Mouse (Mus musculus): ENCODE results near the gene Dynlt1b. TPM values are rescaled to one million over a fixed set of nuclear protein-coding genes. Genes with fewer than 3 reads are reported as not detected.
"Not testable (repeated sequence)": the region's sequence is repeated elsewhere in the genome, so short reads cannot be mapped to it uniquely, and the experiment has no call there.

Dynlt1b gene
- polyA plus RNA-seq, 1 experiment from 2014 or later = 876 TPM

DNA sequence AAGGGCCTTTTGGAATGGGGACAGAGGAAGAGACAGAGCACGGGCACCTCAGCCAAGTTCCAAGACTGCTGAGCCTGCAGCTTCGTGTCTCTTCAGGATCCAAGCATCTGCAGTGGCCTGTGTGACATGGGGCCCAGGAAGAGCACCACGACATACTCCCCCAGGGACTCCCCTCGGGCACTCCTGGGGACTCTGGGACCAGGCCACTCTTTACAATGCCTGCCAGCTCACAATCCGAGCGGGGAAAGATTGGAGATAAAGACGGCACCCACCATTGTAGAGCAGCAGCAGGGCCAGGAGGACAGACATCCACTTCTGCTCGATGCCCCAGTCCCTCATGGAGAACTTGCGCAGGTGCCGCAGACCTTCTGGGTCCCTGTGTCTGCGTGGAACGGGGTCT lies 19.3 kb downstream of the Dynlt1b start:
- 92% methylated on average over 12 of the region's 12 CpGs for WGBS
- not testable (repeated sequence) for H3K9me3 ChIP-seq (replicated peaks)

GRCm38 (mm10) chr17:6451205-6451604 lies 21.3 kb downstream of the Dynlt1b start:
- WGBS = 86% methylated on average over 2 of the region's 10 CpGs
- H3K27me3 ChIP-seq; H3K9me3 ChIP-seq (replicated peaks); H3K27ac ChIP-seq; H3K4me3 ChIP-seq; H3K9ac ChIP-seq; H3K4me1 ChIP-seq; H3K4me2 ChIP-seq (replicated peaks): not testable (repeated sequence)
- 0 out of 2 replicates have a peak, but pooled peaks have one; percentile 24 for ATAC-seq (ENCODE audit: low FRiP score)
- peaks cover 18% of the 10 kb centered on the region for H3K36me3 ChIP-seq

More for the DNA sequence above, 19.3 kb downstream of the Dynlt1b start:
- not testable (repeated sequence) for H3K27me3 ChIP-seq; H3K4me2 ChIP-seq (replicated peaks); ATAC-seq (ENCODE audit: low FRiP score); H3K4me3 ChIP-seq; H3K9ac ChIP-seq; H3K4me1 ChIP-seq; H3K36me3 ChIP-seq; H3K27ac ChIP-seq

- WGBS = 90% methylated on average over 9 of the region's 11 CpGs
- peaks cover 20% of the 10 kb centered on the region for H3K36me3 ChIP-seq
- not testable (repeated sequence) for H3K4me2 ChIP-seq (replicated peaks); H3K4me3 ChIP-seq; ATAC-seq (ENCODE audit: low FRiP score); H3K9ac ChIP-seq; H3K27ac ChIP-seq; H3K27me3 ChIP-seq; H3K4me1 ChIP-seq; H3K9me3 ChIP-seq (replicated peaks)
Measured at GRCm38 (mm10) chr17:6452689-6453088, 22.8 kb downstream of the Dynlt1b start.

DNA sequence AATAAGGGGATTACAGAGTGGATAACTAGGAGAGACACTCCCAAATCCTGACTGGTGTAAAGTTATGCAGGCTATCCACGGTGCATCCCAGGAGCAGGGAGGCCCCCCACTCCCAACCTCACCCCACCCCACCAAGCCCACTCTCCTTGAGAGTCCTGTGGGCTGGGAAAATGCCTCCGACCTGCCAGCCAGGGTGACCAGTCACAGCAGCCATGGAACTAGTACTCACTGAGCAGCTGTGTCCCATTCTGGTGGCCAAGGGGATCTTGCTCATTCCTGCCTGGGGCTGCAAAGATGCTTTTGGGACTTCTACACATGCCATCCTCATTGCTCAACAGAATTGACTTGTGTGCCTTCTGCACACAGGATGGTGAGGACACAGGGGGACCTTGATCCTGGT lies 24.8 kb downstream of the Dynlt1b start:
- 95% methylated on average over 2 of the region's 2 CpGs for WGBS

DNA sequence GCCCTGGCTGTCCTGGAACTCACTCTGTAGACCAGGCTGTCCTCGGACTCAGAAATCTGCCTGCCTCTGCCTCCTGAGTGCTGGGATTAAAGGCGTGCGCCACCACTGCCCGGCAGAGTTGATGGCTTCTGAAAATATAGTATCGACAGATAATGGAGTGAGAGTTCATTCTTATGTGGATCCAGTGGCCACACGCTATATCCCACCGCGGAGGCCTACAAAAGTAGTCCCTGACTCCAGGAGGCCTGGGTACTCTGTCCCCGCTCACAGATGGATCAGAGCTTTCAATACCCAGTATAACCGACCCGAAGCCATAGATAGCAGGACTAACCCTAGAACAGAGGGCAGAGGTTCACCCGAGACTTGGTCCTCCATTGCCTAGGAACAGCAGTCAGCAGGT lies 26.0 kb downstream of the Dynlt1b start:
- not testable (repeated sequence) for H3K4me2 ChIP-seq (replicated peaks); H3K27ac ChIP-seq; ATAC-seq (ENCODE audit: low FRiP score); H3K9ac ChIP-seq; H3K27me3 ChIP-seq; H3K9me3 ChIP-seq (replicated peaks); H3K4me3 ChIP-seq; H3K4me1 ChIP-seq
- H3K36me3 ChIP-seq = peaks cover 30% of the 10 kb centered on the region
- 97% methylated on average over 12 of the region's 12 CpGs for WGBS

More for the DNA sequence above, 24.8 kb downstream of the Dynlt1b start:
- H3K36me3 ChIP-seq = peaks cover 27% of the 10 kb centered on the region
- not testable (repeated sequence) for H3K9me3 ChIP-seq (replicated peaks); H3K4me3 ChIP-seq; H3K27ac ChIP-seq; H3K4me1 ChIP-seq; H3K4me2 ChIP-seq (replicated peaks); H3K9ac ChIP-seq; H3K27me3 ChIP-seq; ATAC-seq (ENCODE audit: low FRiP score)

DNA sequence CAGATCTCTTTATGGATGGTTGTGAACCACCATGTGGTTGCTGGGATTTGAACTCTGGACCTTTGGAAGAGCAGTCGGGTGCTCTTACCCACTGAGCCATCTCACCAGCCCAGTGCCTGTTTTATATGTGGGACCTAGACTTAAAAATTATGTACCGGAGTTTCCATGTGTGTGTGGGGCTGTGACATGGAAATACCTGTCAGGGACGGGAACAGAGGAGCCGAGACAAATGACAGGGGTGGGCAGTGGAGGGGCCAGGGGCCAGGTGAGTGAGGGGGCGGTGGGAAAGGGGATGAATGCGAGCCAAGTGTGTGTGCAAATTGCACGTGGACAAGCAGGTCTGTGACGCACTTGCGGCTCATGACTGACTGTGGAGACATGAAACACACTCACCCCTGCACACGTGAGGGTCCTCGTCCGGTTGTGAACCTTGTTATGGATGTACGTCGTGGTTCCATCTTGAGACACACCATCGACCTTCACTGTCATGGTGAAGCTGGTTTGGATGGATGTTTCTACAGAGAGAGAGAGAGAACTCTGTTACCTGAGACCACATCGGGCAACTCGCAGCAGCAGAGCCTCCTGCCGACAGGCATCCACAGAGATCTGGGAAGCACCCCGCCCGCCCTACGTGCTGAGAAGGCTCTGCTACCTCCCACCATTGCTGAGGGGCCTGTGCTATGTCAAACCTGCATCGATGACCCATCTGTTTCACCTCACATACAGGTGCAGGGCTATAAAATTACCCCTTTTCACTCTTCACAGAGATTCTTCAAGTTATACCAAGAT lies 26.9 kb downstream of the Dynlt1b start:
- WGBS = 92% methylated on average over 17 of the region's 22 CpGs
- not testable (repeated sequence) for ATAC-seq (ENCODE audit: low FRiP score); H3K27ac ChIP-seq

GRCm38 (mm10) chr17:6461083-6461595 lies 31.2 kb downstream of the Dynlt1b start:
- peaks cover 22% of the 10 kb centered on the region for H3K36me3 ChIP-seq
- H3K9ac ChIP-seq; H3K27ac ChIP-seq; H3K27me3 ChIP-seq; H3K9me3 ChIP-seq (replicated peaks); H3K4me1 ChIP-seq; H3K4me2 ChIP-seq (replicated peaks); H3K4me3 ChIP-seq; ATAC-seq (ENCODE audit: low FRiP score): not testable (repeated sequence)
- 95% methylated on average over 5 of the region's 5 CpGs for WGBS

More for the DNA sequence above, 26.9 kb downstream of the Dynlt1b start:
- H3K27me3 ChIP-seq; H3K4me2 ChIP-seq (replicated peaks); H3K4me3 ChIP-seq; H3K9me3 ChIP-seq (replicated peaks); H3K4me1 ChIP-seq; H3K9ac ChIP-seq: not testable (repeated sequence)
- peaks cover 35% of the 10 kb centered on the region for H3K36me3 ChIP-seq

DNA sequence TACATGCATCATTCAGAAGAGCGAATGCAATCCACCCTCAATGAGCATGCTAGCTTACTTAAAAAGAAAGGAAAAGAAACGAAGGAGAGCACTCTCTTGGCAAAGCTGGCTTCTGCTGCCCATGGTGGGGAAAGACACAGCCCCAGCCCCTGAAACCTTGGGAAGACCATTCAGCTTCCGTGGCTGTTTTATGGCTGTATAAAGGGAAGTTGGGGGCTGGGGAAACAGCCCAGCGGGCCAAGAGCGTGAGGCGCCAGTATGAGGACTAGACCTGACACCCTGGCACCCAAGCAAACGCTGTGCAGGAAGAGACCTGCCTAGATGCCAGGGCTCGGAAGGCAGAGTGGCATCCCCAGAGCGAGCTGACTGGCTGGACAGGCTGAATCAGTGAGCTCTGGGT lies 35.8 kb downstream of the Dynlt1b start:
- H3K9ac ChIP-seq; H3K4me3 ChIP-seq; H3K36me3 ChIP-seq; H3K4me2 ChIP-seq (replicated peaks); H3K27me3 ChIP-seq; H3K9me3 ChIP-seq (replicated peaks); ATAC-seq (ENCODE audit: low FRiP score): not testable (repeated sequence)
- peaks cover 13% of the 10 kb centered on the region for H3K4me1 ChIP-seq
- peak overlapping the region; percentile 60; the same call in 1 of the 2 replicates for H3K27ac ChIP-seq
- WGBS = 88% methylated on average over 9 of the region's 9 CpGs

- not testable (repeated sequence) for H3K4me3 ChIP-seq; H3K36me3 ChIP-seq; H3K27ac ChIP-seq; H3K4me2 ChIP-seq (replicated peaks); H3K9me3 ChIP-seq (replicated peaks); H3K27me3 ChIP-seq; H3K9ac ChIP-seq
- peaks cover 15% of the 10 kb centered on the region for H3K4me1 ChIP-seq
- peak; percentile 15; the same call in 1 of the 2 replicates for ATAC-seq (ENCODE audit: low FRiP score)
- 68% methylated on average over 18 of the region's 18 CpGs for WGBS
Measured at GRCm38 (mm10) chr17:6467638-6468461, 37.9 kb downstream of the Dynlt1b start.

GRCm38 (mm10) chr17:6470031-6470430 lies 40.1 kb downstream of the Dynlt1b start:
- H3K4me2 ChIP-seq (replicated peaks); H3K9me3 ChIP-seq (replicated peaks); H3K4me3 ChIP-seq; H3K27ac ChIP-seq; ATAC-seq (ENCODE audit: low FRiP score); H3K27me3 ChIP-seq; H3K9ac ChIP-seq; H3K36me3 ChIP-seq: not testable (repeated sequence)
- peaks cover 22% of the 10 kb centered on the region for H3K4me1 ChIP-seq
- 85% methylated on average over 2 of the region's 3 CpGs for WGBS

DNA sequence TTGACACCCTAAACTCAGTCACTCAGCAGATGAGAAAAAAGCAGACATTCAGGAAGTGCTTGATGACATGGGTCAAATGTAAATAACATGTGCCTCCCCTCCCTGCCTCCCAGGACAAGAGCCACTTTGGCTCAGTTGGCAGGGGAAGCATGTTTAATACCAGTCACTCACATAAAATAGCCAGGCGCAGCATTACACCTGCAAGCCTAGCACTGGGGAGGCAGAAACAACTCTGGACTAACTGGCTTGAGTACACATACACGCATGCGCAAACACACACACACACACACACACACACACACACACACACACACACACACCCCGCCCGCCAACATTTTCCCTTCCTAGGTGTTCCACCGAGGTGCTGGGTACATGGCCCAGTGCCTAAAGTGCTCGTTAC lies 40.8 kb downstream of the Dynlt1b start:
- H3K4me3 ChIP-seq; ATAC-seq (ENCODE audit: low FRiP score); H3K27me3 ChIP-seq; H3K27ac ChIP-seq; H3K9ac ChIP-seq; H3K4me2 ChIP-seq (replicated peaks); H3K9me3 ChIP-seq (replicated peaks); H3K36me3 ChIP-seq: not testable (repeated sequence)
- 88% methylated on average over 3 of the region's 7 CpGs for WGBS
- peaks cover 27% of the 10 kb centered on the region for H3K4me1 ChIP-seq

DNA sequence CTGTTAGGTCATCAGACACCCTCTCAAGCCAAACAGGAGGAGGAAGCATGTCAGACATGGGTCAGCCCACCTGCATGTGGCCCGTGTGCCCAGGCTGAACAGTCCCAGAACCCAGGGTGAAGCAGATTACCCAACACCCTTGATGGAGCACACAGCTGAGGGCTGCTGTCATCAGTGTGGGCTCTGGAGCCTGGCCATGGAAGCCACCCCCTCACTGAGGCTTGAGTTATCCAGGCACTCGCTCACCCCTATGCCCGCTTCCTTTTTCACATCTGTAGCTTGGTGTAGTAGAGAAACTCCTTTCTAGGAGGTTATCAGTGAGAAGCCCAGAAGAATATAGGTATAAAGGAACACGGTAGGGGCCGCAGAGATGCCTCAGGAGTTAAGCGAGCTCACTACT lies 45.4 kb downstream of the Dynlt1b start:
- H3K4me1 ChIP-seq = peaks cover 19% of the 10 kb centered on the region
- H3K27me3 ChIP-seq; H3K9ac ChIP-seq; ATAC-seq (ENCODE audit: low FRiP score); H3K27ac ChIP-seq; H3K9me3 ChIP-seq (replicated peaks); H3K36me3 ChIP-seq: not testable (repeated sequence)
- peak overlapping the region; percentile 86 for H3K4me2 ChIP-seq (replicated peaks)
- 94% methylated on average over 6 of the region's 6 CpGs for whole genome bisulfite sequencing
- peak overlapping the region; percentile 55; the same call in 1 of the 2 replicates for H3K4me3 ChIP-seq

All from hindbrain, embryonic 12.5 days (tissue).